Mouse (Mus musculus) MEL (cell line): ENCODE results near the gene Tnfrsf13c. TPM values are rescaled to one million over a fixed set of nuclear protein-coding genes. Genes with fewer than 3 reads are reported as not detected.

Experiments
- DNase-seq: peaks from one replicate; pipeline ENCODE4 v3.0.0; 2011; ENCODE audit warnings: low read depth, low spot score
- H3K27ac ChIP-seq: 2 replicates; pipeline ENCODE4 v1.5.1; 2012; ENCODE audit warnings: low read depth, mild to moderate bottlenecking, control low read depth, low read length, moderate library complexity; ENCODE audit not compliant: control insufficient read depth
- H3K27me3 ChIP-seq, 2 experiments: fragments of 150-350 bp in 1 of 2; sonication (generic) in 1 of 2; 2 replicates each; pipeline ENCODE4 v1.6.1; 2012; ENCODE audit warnings: low read length in 2 of 2, mild to moderate bottlenecking in 2 of 2, improper control_type of control experiment in 1 of 2, moderate library complexity in 1 of 2; ENCODE audit not compliant: insufficient read depth in 2 of 2, control insufficient read depth in 1 of 2
- H3K36me3 ChIP-seq, 2 experiments: 2 replicates each; pipeline ENCODE4 v1.6.1; 2012 to 2014; ENCODE audit warnings: low read length in 2 of 2, improper control_type of control experiment in 1 of 2, inconsistent platforms in 1 of 2, mild to moderate bottlenecking in 1 of 2; ENCODE audit not compliant: insufficient read depth in 2 of 2, control insufficient read depth in 1 of 2
- H3K4me1 ChIP-seq, 2 experiments: fragments of 150-350 bp in 1 of 2; sonication (generic) in 1 of 2; 2 replicates each; pipeline ENCODE4 v1.6.1; 2012; ENCODE audit warnings: low read length in 2 of 2, improper control_type of control experiment in 1 of 2, mild to moderate bottlenecking in 1 of 2; ENCODE audit not compliant: insufficient read depth in 2 of 2, control insufficient read depth in 1 of 2
- H3K4me3 ChIP-seq, 2 experiments: fragments of 150-350 bp in 1 of 2; sonication (generic) in 1 of 2; 2 replicates each; pipeline ENCODE4 v1.5.1; 2012; ENCODE audit warnings: low read depth in 2 of 2, low read length in 2 of 2, mild to moderate bottlenecking in 2 of 2, moderate library complexity in 2 of 2, control low read depth in 1 of 2, improper control_type of control experiment in 1 of 2; ENCODE audit not compliant: control insufficient read depth in 1 of 2, insufficient read depth in 1 of 2
- H3K79me2 ChIP-seq: 2 replicates; pipeline ENCODE4 v1.6.1; 2012; ENCODE audit warnings: mild to moderate bottlenecking, low read length, moderate library complexity; ENCODE audit not compliant: control insufficient read depth, poor library complexity, insufficient read depth
- H3K9ac ChIP-seq: 2 replicates; pipeline ENCODE4 v1.6.1; 2012; ENCODE audit warnings: low read depth, mild to moderate bottlenecking, control low read depth, low read length, moderate library complexity; ENCODE audit not compliant: control insufficient read depth, poor library complexity, severe bottlenecking
- H3K9me3 ChIP-seq: fragments of 150-350 bp; sonication (generic); replicated peaks from 2 replicates; pipeline ENCODE4 v1.6.1; 2012; ENCODE audit warnings: mild to moderate bottlenecking, low read length, improper control_type of control experiment, moderate library complexity; ENCODE audit not compliant: insufficient read depth
- BHLHE40 ChIP-seq: IDR thresholded peaks from 2 replicates; pipeline ENCODE4 v1.6.1; 2012; ENCODE audit warnings: low read depth, mild to moderate bottlenecking, inconsistent platforms, low read length, improper control_type of control experiment, borderline replicate concordance
- CTCF ChIP-seq, 3 experiments: IDR thresholded peaks in 2 of 3; conservative IDR thresholded peaks in 1 of 3; 2 replicates each; pipeline ENCODE4 v1.5.1; 2011 to 2012; ENCODE audit warnings: low read length in 3 of 3, low read depth in 2 of 3, mild to moderate bottlenecking in 2 of 3, improper control_type of control experiment in 1 of 3, inconsistent platforms in 1 of 3, mixed read lengths in 1 of 3, moderate library complexity in 1 of 3; ENCODE audit not compliant: control insufficient read depth in 1 of 3, insufficient read depth in 1 of 3, poor library complexity in 1 of 3, severe bottlenecking in 1 of 3
- ELF1 ChIP-seq: IDR thresholded peaks from 2 replicates; pipeline ENCODE4 v1.6.1; 2014; ENCODE audit warnings: low read depth, mild to moderate bottlenecking, inconsistent platforms, low read length, improper control_type of control experiment, moderate library complexity
- GABPA ChIP-seq: IDR thresholded peaks from 2 replicates; pipeline ENCODE4 v1.6.1; 2012; ENCODE audit warnings: low read depth, mild to moderate bottlenecking, inconsistent platforms, low read length, improper control_type of control experiment, moderate library complexity
- GATA1 ChIP-seq: IDR thresholded peaks from 2 replicates; pipeline ENCODE4 v1.6.1; 2011; ENCODE audit warnings: low read depth, low read length, improper control_type of control experiment
- HCFC1 ChIP-seq: IDR thresholded peaks from 2 replicates; pipeline ENCODE4 v1.6.1; 2012; ENCODE audit warnings: low read depth, mild to moderate bottlenecking, inconsistent platforms, low read length, improper control_type of control experiment, moderate library complexity
- JUND ChIP-seq: IDR thresholded peaks from 2 replicates; pipeline ENCODE4 v1.6.1; 2011; ENCODE audit warnings: low read depth, mild to moderate bottlenecking, improper control_type of control experiment, low read length
- MAFK ChIP-seq: IDR thresholded peaks from 2 replicates; pipeline ENCODE4 v1.6.1; 2011; ENCODE audit warnings: low read depth, mild to moderate bottlenecking, low read length, improper control_type of control experiment, borderline replicate concordance
- MXI1 ChIP-seq: IDR thresholded peaks from 2 replicates; pipeline ENCODE4 v1.6.1; 2011; ENCODE audit warnings: mild to moderate bottlenecking, low read depth, low read length, improper control_type of control experiment
- MYB ChIP-seq: IDR thresholded peaks from 2 replicates; pipeline ENCODE4 v1.6.1; 2011; ENCODE audit warnings: mild to moderate bottlenecking, low read depth, low read length, improper control_type of control experiment
- NELFE ChIP-seq: IDR thresholded peaks from 2 replicates; pipeline ENCODE4 v1.6.1; 2011; ENCODE audit warnings: low read depth, low read length, improper control_type of control experiment
- POLR2AphosphoS5 ChIP-seq: IDR thresholded peaks from 2 replicates; pipeline ENCODE4 v1.6.1; 2012; ENCODE audit warnings: low read depth, borderline replicate concordance, mild to moderate bottlenecking, inconsistent platforms, low read length, moderate library complexity, mixed read lengths
- RAD21 ChIP-seq: IDR thresholded peaks from 2 replicates; pipeline ENCODE4 v1.6.1; 2011; ENCODE audit warnings: mild to moderate bottlenecking, low read depth, low read length, improper control_type of control experiment
- RCOR1 ChIP-seq: IDR thresholded peaks from 2 replicates; pipeline ENCODE4 v1.6.1; 2012; ENCODE audit warnings: low read depth, mild to moderate bottlenecking, inconsistent platforms, low read length, improper control_type of control experiment
- SIN3A ChIP-seq: IDR thresholded peaks from 2 replicates; pipeline ENCODE4 v1.6.1; 2012; ENCODE audit warnings: low read length, improper control_type of control experiment, inconsistent platforms
- SMC3 ChIP-seq: IDR thresholded peaks from 2 replicates; pipeline ENCODE4 v1.6.1; 2011; ENCODE audit warnings: low read depth, low read length, improper control_type of control experiment
- USF2 ChIP-seq, 2 experiments: IDR thresholded peaks; 2 replicates each; pipeline ENCODE4 v1.6.1; 2011 to 2012; ENCODE audit warnings: improper control_type of control experiment in 2 of 2, low read length in 2 of 2, borderline replicate concordance in 1 of 2, inconsistent platforms in 1 of 2, low read depth in 1 of 2, mild to moderate bottlenecking in 1 of 2; ENCODE audit not compliant: insufficient read depth in 1 of 2
- ZC3H11A ChIP-seq: IDR thresholded peaks from 2 replicates; pipeline ENCODE4 v1.6.1; 2012; ENCODE audit warnings: low read depth, mild to moderate bottlenecking, inconsistent platforms, low read length, improper control_type of control experiment
- ZMIZ1 ChIP-seq: IDR thresholded peaks from 2 replicates; pipeline ENCODE4 v1.6.1; 2012; ENCODE audit warnings: low read depth, mild to moderate bottlenecking, inconsistent platforms, low read length, improper control_type of control experiment, moderate library complexity
- polyA plus RNA-seq, 2 experiments: library from polyadenylated mRNA; stranded (reverse) in 1 of 2; unstranded in 1 of 2; fragments of >175 nt in 1 of 2; fragments of >200 nt in 1 of 2; gene quantifications; 2 replicates each; pipeline versions ENCODE4 v1.2.1 to v1.2.4; 2012; ENCODE audit warnings: low replicate concordance in 2 of 2, low read depth in 1 of 2; ENCODE audit not compliant: insufficient read length in 2 of 2, insufficient read depth in 1 of 2, missing spikeins in 1 of 2
- total RNA-seq: library from RNA; depleted of rRNA; stranded (reverse); fragments of 300-350 nt; gene quantifications from 2 replicates; pipeline ENCODE4 v1.2.3, GENCODE M21; 2012

Gene Tnfrsf13c
- total and polyA plus RNA-seq, 3 experiments, result 0.63 to 1.5 TPM; not detected in 1

GRCm38 (mm10) chr15:82192617-82193016 is 31.6 kb downstream of the Tnfrsf13c start:
- no peaks in the 10 kb centered on the region for H3K79me2 ChIP-seq
- H3K4me3 ChIP-seq, result no peak overlapping the region
- peaks cover 0 to 2% of the 10 kb centered on the region in 2 experiments; a peak in 2 of 4 replicates for H3K36me3 ChIP-seq
- no peak overlapping the region for H3K27ac ChIP-seq
- H3K9ac ChIP-seq, result no peak overlapping the region
- no peak for DNase-seq
- no peaks in the 10 kb centered on the region for H3K9me3 ChIP-seq
- no peaks in the 10 kb centered on the region for H3K27me3 ChIP-seq
- H3K4me1 ChIP-seq, result no peaks in the 10 kb centered on the region
- TF ChIP-seq MAFK (no peak), GATA1 (no peak), RCOR1 (no peak), ELF1 (no peak), USF2 (IDR thresholded peaks at IDR 0.05; ENCODE audit: borderline replicate concordance in 1 of 2, insufficient read depth in 1 of 2, low read depth in 1 of 2, low read length in 2 of 2) (no peak), MXI1 (no peak), NELFE (no peak), MYB (no peak)

- Histone ChIP-seq H3K9me3 (no peaks in the 10 kb centered on the region), H3K9ac (no peak overlapping the region), H3K36me3 (peaks cover 0 to 2% of the 10 kb centered on the region in 2 experiments; a peak in 3 of 4 replicates), H3K27ac (no peak overlapping the region), H3K4me1 (0 out of 4 replicates have a peak, but pooled peaks cover 0 to 3% of the 10 kb centered on the region in 2 experiments), H3K79me2 (no peaks in the 10 kb centered on the region), H3K4me3 (no peak overlapping the region), H3K27me3 (no peaks in the 10 kb centered on the region)
- TF ChIP-seq MAFK (no peak), BHLHE40 (no peak), JUND (no peak), USF2 (IDR thresholded peaks at IDR 0.05; ENCODE audit: borderline replicate concordance in 1 of 2, insufficient read depth in 1 of 2, low read depth in 1 of 2, low read length in 2 of 2) (no peak), POLR2AphosphoS5 (no peak), ELF1 (no peak), ZC3H11A (0 out of 2 replicates have a peak, but pooled peaks have one; percentile 15), MXI1 (no peak), ZMIZ1 (no peak), CTCF (IDR thresholded peaks at IDR 0.05 in 2 of 3, conservative IDR thresholded peaks at IDR 0.05 in 1 of 3; ENCODE audit: control insufficient read depth in 1 of 3, insufficient read depth in 1 of 3, low read depth in 2 of 3, low read length in 3 of 3, poor library complexity in 1 of 3, severe bottlenecking in 1 of 3) (peak; percentile 30 to 72 (median 60); a peak in 5 of 6 replicates), RAD21 (peak; percentile 34), HCFC1 (no peak), SIN3A (no peak), GABPA (no peak), SMC3 (peak; percentile 46)
- DNase-seq, result peak; percentile 71
Measured at GRCm38 (mm10) chr15:82188481-82189240, 35.5 kb downstream of the Tnfrsf13c start.
